Mouse (Mus musculus) kidney, postnatal 4 days (tissue): Measurements from ENCODE around the gene Htr5a.

Experiments used
- DNase-seq, 2 experiments: peaks; one replicate each; pipeline ENCODE4 v3.0.0; 2021; ENCODE audit warnings: mixed read lengths in 2 of 2

Htr5a gene

DNA sequence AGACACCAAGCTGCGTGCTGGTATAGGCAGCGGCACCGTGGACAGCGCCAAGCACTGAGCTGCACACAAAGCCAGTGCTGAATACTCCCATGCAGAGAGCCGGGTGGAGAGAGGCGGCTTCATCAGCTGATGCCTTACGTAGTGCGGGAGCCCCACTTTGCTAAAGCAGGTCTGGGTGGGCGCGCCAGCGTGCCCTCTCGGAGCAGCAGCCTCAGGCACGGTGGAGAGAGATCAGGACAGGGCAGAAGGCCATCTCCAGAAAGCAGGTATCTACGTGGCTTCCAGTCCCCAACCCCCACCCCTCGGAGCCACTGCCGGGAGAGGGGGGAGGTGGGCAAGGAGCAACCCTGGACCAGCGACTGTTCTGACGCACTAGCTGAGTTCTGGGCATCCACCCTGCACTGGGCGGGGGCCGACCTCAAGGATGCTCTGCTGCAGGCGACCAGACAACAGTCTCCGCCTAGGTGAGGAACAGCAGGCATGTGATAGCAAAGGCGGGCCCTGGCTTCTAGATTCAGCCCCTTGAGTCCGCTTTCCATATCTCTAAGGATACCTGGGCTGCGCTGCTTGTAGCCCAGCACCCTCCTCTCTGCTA lies at the start of gene Htr5a:
TSS of gene Htr5a (plus strand) at position 449 of the 595 bp plus-strand sequence.
- DNase-seq = peak; percentile 71 to 77

DNA sequence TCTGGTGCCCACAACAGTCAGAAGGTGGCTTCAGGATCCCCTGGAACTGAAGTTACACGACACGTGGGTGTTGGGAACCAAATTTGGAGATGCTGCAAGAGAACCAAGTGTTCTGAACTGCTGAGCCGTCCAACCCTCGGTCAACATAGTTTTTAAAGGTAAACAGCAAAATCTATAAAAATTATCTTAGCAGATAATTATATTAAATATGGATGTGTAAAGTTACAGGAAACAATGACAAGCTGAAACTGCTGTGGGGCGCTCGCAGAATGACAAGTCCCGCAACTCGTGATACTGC lies 49.8 kb upstream of the Htr5a start:
- no peak for DNase-seq

DNA sequence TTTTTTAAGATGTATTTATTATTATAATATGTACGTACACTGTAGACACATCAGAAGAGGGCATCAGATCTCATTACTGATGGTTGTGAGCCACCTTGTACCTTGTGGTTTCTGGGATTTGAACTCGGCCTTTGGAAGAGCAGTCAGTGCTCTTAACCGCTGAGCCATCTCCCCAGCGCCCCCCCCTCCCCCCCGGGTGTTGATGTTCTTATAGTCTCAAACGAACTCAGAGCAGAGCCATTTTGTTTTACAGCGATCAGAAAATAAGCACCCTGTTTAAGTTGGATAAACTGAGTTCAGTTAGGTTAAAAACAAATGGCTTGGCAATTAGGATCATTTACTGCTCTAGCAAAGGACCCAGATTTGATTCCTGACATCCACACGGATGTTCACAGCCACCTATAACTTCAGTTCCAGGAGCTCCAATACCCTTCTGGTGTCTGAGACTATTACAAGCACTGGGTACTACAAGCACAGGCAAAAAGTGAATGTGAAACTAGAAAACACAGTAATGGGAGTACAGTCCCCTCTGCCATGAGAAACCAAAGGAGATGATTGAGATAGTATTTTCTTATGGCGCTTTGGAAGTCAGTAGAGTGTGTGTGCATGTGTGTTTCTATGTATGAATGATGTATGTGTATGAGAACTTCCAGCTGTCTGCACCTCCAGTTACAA lies 49.3 kb upstream of the Htr5a start:
- DNase-seq = no peak

DNA sequence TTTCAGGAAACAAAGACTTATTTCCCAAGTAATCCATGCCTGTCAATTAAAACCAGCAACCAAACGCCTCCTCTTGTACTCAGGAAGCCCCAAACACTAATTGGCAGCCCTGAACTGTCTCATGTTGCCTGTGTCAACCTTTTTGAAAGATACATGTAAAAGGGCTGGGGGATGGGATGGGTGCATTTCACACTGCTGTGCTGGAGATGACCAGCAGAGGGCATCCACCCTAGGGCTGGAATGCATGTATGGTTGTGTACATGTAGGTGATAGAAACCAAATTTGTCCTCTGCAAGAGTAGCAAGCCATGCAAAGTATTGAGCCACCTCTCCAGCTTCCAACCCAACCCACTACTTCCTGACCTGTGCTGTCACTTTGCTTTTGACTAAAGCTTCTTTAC lies 48.0 kb upstream of the Htr5a start:
- peak; percentile 81 to 82 for DNase-seq

DNA sequence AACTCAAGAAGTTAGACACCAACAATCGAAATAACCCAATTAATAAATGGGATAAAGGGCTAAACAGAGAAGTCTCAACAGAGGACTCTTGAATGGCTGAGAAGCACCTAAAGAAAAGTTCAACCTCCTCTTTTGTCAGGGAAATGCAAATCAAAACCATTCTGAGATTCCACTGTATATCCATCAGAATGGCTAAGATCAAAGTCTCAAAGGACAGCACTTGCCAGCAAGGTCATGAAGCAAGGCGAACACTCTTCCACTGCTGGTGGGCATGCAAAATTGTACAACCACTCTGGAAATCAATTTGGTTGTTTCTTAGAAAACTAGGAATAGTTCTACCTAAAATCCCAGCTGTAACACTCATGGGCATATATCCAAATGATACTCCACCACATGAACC lies 27.7 kb upstream of the Htr5a start:
- DNase-seq = no peak

DNA sequence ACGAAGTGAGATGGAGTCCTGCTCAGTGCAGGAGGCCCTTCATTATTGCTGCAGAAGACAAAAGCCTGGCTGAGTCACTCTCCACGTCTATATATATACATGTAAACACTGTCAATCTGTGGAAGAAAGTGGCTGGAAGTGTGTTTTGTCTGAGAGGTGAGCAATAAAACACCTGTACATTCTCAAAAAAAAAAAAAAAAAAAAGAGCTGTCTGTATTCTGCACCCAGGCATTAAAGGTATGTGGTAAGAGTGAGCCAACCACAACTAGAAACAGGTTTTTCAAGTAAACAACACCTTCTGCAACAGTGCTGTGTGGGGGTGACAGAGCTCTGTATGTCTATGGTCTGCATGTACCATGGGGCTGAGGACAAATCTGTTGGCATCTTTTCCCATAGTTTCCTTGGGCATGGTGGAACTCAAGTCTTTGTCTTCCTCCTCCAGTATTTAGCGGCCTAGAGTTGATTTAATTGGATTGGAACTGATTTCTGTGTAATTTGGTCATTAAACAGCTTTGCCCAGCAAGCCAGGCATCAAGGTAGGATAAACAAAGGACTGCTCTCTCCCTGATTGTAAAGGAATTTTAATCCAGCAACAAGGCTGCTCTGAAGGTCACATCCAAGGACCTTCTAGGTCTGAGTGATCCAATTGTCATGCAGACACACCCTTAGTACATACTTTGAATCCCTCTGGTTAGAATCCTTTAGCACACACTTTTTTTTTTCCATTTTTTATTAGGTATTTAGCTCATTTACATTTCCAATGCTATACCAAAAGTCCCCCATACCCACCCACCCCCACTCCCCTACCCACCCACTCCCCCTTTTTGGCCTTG lies 22.9 kb upstream of the Htr5a start:
- DNase-seq = no peak

DNA sequence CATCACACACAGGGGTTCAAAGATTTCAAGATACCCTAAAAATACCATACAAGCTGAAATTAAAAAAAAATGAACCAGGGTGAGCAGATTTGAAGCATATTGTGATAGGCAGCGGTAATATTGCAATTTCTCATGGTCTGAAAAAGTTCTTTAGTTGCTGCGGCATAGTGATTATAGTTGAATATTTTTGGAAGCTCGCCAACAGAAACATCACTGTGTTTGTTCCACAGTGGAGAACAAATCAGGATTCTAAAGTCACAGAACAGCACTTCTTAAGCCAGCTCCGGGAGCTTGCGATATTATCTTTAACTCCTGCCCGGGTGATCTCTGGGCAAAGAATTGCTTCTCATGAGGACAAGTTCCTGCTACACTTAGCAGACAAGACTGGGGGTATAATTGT lies 20.8 kb upstream of the Htr5a start:
- no peak for DNase-seq

DNA sequence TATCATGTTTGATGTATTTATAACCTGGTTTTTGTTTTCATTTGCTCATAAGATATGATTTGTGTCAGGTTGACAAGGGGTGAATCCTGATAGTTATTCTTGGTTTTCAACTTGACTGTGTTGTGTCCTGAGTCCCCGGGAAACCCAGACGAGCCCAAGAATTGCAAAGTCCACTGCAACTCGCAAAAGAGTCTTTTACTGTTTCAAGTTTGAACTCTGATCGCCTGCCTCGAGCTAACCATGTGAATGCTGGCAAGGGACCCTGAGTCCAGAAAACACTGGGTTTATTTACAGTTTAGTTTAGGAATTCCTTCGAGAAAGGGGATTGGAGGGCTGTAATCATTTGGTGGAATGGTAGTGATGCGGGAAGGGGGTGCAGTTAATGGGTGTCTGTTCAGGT lies 14.0 kb upstream of the Htr5a start:
- DNase-seq = no peak

DNA sequence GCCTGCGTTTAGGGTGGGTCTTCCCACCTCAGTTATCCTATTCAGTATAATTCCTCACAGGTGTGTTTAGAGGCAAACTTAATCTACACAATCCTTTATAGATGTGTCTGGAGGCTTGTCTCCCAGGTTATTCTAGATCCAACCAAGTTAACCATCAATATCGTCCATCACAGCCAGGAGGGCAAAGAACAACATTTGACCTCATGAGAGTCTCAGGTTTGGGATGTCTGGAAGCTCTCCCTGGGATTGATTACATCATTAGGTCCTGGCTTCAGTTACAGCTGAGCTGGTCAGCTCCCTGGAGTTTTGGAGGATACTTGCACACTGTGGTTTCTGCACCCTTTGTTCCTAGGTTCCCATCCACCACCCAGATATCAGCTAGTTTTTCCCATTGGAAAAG lies 6.9 kb upstream of the Htr5a start:
- no peak for DNase-seq

DNA sequence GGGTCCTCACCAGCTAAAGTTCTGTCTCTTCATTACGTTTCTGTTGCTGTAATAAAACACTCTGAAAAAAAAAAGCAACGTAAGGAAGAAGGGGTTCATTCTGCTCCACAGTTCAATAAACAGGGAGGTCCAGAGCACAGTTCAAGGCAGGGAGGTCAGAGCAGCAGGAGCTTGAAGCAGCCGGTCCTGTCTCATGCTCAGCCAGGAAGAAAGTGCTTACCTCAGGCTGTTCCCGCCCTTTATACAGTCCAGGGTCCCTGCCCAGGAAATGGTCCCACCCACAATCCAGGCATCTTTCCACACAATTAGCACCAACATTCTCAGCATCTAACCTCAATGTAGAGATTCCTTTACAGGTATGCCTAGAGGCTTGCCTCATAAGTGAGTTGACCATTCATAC lies 3.9 kb upstream of the Htr5a start:
- no peak for DNase-seq

DNA sequence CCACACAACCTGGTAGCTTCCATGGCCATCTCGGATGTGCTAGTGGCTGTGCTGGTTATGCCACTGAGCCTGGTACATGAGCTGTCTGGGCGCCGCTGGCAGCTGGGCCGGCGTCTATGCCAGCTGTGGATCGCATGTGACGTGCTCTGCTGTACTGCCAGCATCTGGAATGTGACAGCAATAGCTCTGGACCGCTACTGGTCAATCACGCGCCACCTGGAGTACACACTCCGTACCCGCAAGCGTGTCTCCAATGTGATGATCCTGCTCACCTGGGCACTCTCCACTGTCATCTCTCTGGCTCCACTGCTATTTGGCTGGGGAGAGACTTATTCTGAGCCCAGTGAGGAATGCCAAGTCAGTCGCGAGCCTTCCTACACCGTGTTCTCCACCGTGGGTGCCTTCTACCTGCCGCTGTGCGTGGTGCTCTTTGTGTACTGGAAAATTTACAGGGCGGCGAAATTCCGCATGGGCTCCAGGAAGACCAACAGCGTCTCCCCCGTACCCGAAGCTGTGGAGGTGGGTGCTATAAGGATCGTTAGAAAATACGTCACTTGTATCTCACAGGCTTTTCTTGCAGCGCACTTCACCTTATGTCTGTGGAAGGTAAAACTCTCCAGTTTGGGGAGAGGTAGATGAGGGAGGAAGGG lies 847 bp downstream of the Htr5a start:
- DNase-seq = no peak

DNA sequence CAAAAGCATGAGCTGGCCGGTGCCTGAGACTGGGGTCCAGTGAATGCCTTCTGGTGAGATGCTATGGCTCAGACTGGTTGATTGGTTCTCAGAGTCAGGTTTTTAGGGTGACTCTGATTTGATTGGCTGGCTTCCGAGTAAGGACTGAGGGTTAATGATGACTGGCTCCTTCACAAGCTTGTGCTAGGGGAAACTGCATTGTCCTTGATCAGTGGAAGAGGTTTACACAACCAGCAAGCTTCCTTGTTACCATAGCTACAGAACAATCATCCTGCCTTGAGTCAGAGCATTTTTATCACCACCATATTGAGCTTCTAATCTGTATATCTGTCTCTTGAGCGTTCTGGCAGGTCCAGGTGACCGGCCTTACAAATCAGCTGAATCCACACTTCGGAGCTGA lies 5.0 kb downstream of the Htr5a start:
- no peak for DNase-seq

DNA sequence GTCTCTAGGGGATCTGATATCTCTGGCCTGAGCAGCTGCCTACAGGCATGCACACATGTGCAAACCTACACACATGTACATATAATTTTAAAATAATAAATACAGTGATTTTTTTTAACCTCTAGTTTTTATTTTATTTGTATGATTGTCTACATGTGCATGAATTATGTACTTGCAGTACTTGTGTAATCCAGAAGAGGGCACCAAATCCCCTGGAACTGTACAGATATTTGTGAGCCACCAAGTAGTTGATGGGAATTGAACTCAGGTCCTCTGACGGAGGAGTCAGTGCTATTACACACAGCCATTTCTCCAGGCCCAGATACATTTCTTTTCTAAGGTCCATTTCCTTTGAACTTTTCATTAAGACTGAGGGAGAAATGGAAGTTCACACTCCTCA lies 12.3 kb downstream of the Htr5a start:
- DNase-seq = no peak

DNA sequence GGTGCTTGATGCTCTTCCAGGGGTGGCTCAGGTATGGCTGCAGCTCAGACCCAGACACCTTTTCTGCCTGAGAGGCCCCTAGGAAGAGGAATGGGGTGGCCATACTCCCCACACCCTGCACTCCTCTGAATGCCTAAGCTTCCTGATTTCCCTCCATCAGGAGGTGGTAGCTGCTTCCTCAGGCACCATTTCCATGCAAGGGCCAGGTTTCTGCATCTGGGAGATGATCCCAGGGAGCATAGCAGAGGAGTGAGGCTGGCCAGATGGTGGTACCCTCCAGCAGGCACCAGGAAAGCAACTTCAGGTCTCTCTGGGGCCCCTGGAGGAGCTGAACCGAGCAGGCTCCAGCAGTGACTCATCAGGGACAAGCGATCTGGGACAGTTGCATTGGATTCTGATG lies 13.8 kb downstream of the Htr5a start:
- no peak for DNase-seq

DNA sequence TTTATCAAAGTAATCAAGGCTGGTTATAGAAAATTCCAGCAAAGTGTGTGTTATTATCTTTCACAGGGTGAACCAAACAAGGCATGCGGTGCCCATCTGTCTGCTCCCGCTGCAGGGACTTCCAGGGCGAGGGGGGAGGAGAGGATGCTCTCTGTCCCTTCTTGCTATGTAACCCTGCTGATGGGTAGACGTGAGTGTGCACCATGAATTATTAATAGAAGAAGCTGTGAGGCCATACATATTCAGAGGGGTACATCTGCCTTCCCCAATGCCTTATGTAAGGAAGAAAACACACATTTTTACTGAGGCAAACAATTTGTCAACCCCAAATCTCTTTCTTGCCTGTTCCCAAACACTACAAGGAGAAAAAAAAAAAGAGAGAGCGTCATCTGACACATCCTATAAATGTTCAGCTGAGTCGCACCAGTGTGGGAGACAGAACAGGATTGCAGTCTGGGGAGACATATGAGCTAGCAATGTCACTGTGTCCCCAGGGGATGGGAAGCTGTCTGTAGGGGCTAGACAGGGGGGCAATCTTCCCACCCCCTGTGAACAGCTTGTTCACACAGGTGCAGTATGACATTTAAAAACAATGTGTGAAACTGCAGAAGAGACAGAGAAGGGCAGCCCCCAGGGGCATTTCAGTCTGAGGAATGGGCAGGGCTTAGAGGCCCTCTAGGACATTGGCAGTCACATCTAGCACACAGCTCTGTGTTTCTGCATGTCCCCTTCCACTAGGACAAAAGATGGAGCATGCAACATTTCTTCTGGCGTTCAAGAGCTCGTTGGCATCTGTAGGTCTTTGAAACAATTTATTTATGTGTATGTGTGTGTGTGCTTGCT lies 31.5 kb downstream of the Htr5a start:
- DNase-seq = no peak

DNA sequence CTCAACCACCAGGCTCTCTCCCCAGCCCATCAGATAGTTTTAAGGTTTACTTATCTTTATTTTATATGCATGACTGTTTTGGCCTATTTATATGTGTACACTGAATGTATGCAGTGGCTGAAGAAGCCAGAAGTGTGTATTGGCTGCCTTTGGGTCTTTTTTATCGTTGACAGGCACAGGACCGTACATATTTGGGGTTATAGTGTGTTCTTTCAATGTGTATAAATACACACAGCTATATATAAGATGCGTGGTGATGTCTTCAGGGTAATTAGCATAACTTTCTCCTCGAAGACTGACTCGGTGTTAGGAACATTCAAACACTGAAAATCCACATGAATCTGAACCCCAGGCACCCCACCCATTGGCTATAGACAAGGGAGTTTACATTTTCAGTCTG lies 32.3 kb downstream of the Htr5a start:
- DNase-seq = no peak

DNA sequence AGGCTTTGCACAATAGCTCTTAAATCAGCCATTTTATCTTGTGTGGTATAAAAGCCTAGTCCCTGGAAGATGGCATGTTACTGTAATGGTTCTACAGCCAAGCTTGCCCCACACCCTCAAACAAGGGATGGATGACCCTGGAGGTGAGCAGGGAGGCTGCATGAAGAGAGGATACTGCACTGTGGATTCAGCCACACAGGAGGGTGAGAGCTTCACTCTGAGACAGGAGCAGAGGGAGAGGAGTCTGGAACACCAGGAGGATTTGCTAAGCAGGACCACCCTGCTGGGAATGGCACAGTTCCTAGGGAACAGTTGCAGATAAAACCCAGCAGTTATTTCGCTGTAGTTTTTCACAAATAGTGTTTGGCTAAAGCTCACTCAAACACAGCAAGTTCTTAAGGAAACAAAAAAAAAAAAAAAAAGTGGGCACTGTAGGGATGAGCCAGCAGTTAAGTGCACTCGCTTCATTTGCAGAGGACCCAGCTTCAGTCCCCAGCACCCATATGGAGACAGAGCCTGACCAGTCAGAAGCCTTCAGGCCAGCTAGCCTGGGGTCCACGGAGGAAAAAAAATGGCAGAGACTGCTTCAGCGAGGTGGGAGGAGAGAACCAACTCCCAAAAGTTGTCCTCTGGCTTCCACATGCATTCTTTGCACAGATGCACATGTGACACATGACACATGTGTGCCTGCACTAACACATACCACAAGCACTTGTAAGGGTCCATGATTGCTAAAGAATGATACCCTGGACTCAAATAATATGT lies 33.6 kb downstream of the Htr5a start:
- DNase-seq = no peak

DNA sequence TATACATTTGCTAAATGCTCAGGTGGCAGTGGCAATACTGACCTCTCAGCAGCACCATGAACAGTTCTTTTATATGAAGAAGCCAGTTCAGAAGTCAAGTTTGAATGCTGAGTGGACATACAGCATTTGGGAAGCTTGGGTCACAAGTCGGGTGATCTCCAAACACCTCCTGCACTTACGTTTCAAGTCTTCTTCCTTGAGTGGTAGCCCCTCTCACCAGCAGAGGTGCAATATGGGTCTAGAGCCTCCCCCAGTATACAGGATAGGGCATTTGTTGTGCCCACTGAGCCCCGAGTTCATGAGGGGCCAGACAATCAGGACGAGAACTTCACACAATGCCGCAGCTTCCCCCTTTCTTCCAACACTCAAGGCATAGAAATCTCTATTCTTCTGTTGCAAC lies 36.4 kb downstream of the Htr5a start:
- no peak for DNase-seq

DNA sequence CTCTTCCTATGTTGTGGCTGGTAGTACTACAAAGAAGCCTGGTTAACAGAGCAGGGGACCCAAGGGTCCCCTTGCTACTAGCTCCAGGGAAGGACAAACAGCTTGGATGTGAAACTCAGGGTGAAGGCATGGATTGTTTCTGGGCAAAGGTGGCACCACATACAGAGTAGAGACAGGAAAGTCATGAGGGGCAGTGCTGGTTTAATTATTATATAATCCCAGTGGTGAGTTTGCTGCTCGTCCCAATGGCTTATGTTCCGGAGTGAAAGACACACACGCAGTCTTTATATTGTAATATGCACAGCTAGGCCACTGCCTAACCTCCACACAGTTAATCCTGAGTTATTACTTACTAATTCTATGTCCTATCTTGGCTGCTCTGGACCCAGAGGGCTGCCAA lies 37.8 kb downstream of the Htr5a start:
- no peak for DNase-seq

DNA sequence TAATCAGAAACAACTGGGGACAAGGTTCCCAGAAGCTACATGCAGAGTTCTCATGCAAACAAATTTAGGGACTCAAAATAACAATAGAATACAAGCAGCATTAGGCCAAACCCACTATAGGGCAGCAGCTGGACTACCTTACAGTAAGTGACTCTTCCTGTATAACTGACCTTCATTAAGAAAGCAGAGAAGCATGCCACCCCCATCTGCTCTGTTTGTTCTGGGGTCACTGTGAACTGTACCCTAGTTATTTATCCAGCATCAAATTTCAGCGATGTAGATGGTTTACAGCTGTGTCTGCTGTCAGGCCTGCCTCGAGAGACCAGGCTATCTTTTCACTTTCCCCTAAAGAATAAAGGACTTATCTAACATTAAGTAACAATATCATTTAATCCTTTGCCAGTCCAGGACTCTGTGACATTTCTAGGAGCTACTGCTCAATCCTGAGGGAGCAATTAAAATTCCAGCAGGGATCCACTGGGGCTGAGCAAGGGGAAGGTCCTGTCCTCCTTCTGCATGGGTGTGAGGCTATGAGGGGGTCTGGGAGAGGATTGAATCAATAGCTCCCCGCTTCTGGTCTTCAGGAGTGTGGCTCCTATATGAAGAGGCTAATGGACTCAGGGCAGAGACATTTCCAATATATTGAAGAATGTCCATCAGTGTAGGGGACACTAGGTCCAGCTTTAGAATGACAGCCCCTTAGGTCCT lies 38.5 kb downstream of the Htr5a start:
- peak in 1 of 2 experiments; percentile 16 for DNase-seq

DNA sequence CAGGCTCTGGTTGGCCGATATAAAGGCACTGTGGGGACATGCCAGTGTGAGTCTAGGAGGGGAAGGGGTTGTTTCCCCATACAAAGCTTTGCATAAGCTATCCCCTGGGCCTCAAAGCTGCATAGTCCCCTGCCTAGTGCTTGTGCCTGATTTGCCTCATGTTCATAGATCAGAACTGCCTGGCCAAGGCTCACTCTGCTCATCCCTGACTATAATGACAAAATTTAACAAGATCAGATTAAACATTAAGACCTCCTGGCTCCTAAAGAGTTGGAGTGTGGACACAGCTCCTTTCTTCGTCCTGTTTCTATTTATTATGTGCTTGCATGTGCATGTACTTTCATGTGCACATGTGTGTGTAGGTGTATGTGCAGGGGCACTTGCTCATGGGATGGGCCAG lies 39.3 kb downstream of the Htr5a start:
- DNase-seq = no peak
